Mouse (Mus musculus): ENCODE measurements around the gene Sbno2. TPM values are rescaled to one million over a fixed set of nuclear protein-coding genes. Genes with fewer than 3 reads are reported as not detected.

Gene Sbno2
- total and polyA plus RNA-seq, 2 experiments from 2014 or later, result 6.8 to 24.2 TPM

DNA sequence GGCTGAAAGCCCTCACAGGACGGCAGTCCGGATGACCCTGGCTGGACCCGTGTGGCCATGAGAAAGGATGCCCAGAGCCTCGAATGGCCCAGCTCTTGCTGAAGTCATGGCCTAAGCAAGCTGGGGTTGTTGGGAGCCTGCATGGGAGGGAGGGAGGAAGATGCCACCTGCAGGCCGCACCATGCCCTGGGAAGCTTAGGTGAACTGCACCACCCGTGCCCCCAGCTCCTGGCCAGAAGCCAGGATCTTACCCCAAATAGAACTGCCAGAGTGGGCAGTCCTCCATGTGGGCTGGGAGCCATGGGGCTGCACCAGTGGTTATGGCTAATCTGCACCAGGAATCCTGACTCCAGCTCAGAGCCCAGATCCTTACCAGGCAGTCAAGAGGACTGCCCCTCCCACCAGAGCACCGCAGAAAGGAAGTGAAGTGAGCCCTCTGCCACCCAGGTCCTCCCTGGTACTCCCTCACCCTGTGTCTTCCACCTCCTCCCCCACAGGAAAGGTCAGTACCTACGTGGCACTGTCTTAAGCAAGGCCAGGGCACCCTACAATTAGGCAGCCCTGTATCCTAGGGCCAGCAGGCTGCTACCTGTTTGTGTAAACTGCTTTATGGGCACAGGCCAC is 28.0 kb upstream of the Sbno2 start:
- Histone ChIP-seq H3K4me2 (ENCODE audit: low read depth) (no peak overlapping the region), H3K36me3 (ENCODE audit: insufficient read depth) (peaks cover 73% of the 10 kb centered on the region), H3K27ac (ENCODE audit: low read depth, low read length) (no peak overlapping the region), H3K4me1 (ENCODE audit: insufficient read depth) (peaks cover 9% of the 10 kb centered on the region; the same call in 1 of the 2 replicates), H3K9me3 (ENCODE audit: low read length) (no peaks in the 10 kb centered on the region), H3K4me3 (ENCODE audit: low read depth, low read length) (no peak overlapping the region), H3K27me3 (ENCODE audit: insufficient read depth, low read length) (no peaks in the 10 kb centered on the region), H3K9ac (no peak overlapping the region)
- 61% methylated on average over 8 of the region's 8 CpGs for WGBS
- peak; percentile 23; the same call in 1 of the 2 replicates for TF ChIP-seq CTCF (IDR thresholded peaks at IDR 0.05; ENCODE audit: low read depth)
- DNase-seq (no peak), ATAC-seq (no peak)

GRCm38 (mm10) chr10:80131952-80132350 is 26.6 kb upstream of the Sbno2 start:
- Histone ChIP-seq H3K4me3 (ENCODE audit: low read depth, low read length) (no peak overlapping the region), H3K4me2 (ENCODE audit: low read depth) (peak overlapping the region; percentile 34), H3K27ac (ENCODE audit: low read depth, low read length) (peak overlapping the region; percentile 36; the same call in 1 of the 2 replicates), H3K9me3 (ENCODE audit: low read length) (no peaks in the 10 kb centered on the region), H3K27me3 (ENCODE audit: insufficient read depth, low read length) (no peaks in the 10 kb centered on the region), H3K36me3 (ENCODE audit: insufficient read depth) (peaks cover 87% of the 10 kb centered on the region), H3K4me1 (ENCODE audit: insufficient read depth) (peaks cover 5% of the 10 kb centered on the region; the same call in 1 of the 2 replicates), H3K9ac (peak overlapping the region; percentile 18)
- ATAC-seq (peak; percentile 23), DNase-seq (no peak)
- TF ChIP-seq CTCF (IDR thresholded peaks at IDR 0.05; ENCODE audit: low read depth), result no peak
- 34% methylated on average over 27 of the region's 27 CpGs for WGBS

GRCm38 (mm10) chr10:80131316-80131951 is 26.1 kb upstream of the Sbno2 start:
- 16% methylated on average over 55 of the region's 55 CpGs for WGBS
- Histone ChIP-seq H3K4me3 (ENCODE audit: low read depth, low read length) (no peak overlapping the region), H3K27ac (ENCODE audit: low read depth, low read length) (peak overlapping the region; percentile 36), H3K4me1 (ENCODE audit: insufficient read depth) (no peaks in the 10 kb centered on the region), H3K27me3 (ENCODE audit: insufficient read depth, low read length) (no peaks in the 10 kb centered on the region), H3K4me2 (ENCODE audit: low read depth) (peak overlapping the region; percentile 34), H3K9me3 (ENCODE audit: low read length) (no peaks in the 10 kb centered on the region), H3K9ac (peak overlapping the region; percentile 18), H3K36me3 (ENCODE audit: insufficient read depth) (peaks cover 88% of the 10 kb centered on the region)
- peak; percentile 86 for ATAC-seq
- peak; percentile 47 for TF ChIP-seq CTCF (IDR thresholded peaks at IDR 0.05; ENCODE audit: low read depth)
- DNase-seq, result peak; percentile 88

DNA sequence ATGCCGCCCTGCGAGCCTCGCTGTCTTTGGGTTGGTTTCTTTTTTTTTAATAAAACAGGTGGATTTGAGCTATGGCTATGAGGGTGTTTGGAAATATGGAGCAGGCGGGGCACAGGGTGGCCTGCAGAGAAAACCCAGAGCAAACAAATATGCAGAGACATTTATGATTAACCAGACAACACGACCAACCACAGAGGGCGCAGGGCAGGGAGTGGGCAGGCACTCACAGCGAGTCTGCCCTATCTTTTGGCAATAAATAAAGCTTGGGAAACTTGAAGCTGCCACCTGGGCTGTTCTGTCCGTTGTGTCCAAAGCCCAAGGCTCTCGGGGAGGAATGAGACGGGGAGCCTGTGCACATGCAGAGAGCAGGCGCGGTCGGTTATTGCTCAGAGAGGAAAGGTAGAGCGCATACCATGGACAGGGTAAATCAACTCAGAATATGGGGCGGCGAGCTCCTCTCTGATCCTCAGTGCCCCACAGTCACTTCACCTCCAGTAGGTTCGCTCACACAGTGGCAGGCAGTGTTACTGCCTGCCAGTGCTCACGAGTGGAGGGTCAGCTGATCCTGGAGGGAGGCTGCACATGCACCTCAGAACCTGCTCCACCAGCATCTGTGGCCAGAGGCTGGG is 25.1 kb upstream of the Sbno2 start:
- Histone ChIP-seq H3K9ac (no peak overlapping the region), H3K4me3 (ENCODE audit: low read depth, low read length) (no peak overlapping the region), H3K27me3 (ENCODE audit: insufficient read depth, low read length) (no peaks in the 10 kb centered on the region), H3K27ac (ENCODE audit: low read depth, low read length) (peak overlapping the region; percentile 36; the same call in 1 of the 2 replicates), H3K36me3 (ENCODE audit: insufficient read depth) (peaks cover 92% of the 10 kb centered on the region), H3K4me2 (ENCODE audit: low read depth) (no peak overlapping the region), H3K4me1 (ENCODE audit: insufficient read depth) (no peaks in the 10 kb centered on the region), H3K9me3 (ENCODE audit: low read length) (no peaks in the 10 kb centered on the region)
- DNase-seq (no peak), ATAC-seq (no peak; the same call in 1 of the 2 replicates)
- TF ChIP-seq CTCF (IDR thresholded peaks at IDR 0.05; ENCODE audit: low read depth), result no peak
- 83% methylated on average over 18 of the region's 18 CpGs for WGBS

DNA sequence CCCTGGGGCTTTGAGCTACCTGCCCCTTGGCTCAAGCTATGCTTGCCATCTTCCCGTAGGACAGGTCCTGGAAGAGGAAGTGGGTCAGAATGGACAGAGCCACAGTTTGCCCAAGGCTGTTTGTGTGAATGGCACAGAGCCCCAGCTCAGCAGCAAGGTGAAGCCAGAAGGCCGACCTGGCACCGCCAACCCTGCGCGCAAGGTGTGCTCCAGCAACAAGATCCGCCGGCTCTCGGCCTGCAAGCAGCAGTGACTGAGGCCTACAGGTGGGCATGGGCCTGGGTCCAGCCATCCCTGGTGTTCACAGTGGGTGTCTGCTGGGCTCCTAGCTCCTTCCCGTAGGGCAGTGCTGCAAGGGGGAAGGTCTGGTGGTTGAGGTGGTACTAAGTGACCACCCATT is 24.5 kb upstream of the Sbno2 start:
- Histone ChIP-seq H3K27me3 (ENCODE audit: insufficient read depth, low read length) (no peaks in the 10 kb centered on the region), H3K9ac (no peak overlapping the region), H3K4me2 (ENCODE audit: low read depth) (no peak overlapping the region), H3K9me3 (ENCODE audit: low read length) (no peaks in the 10 kb centered on the region), H3K4me1 (ENCODE audit: insufficient read depth) (no peaks in the 10 kb centered on the region), H3K4me3 (ENCODE audit: low read depth, low read length) (no peak overlapping the region), H3K36me3 (ENCODE audit: insufficient read depth) (peaks cover 92% of the 10 kb centered on the region), H3K27ac (ENCODE audit: low read depth, low read length) (no peak overlapping the region)
- DNase-seq (no peak), ATAC-seq (no peak)
- TF ChIP-seq CTCF (IDR thresholded peaks at IDR 0.05; ENCODE audit: low read depth), result no peak
- 86% methylated on average over 9 of the region's 9 CpGs for WGBS

GRCm38 (mm10) chr10:80127920-80128319 is 22.5 kb upstream of the Sbno2 start:
- Histone ChIP-seq H3K4me1 (ENCODE audit: insufficient read depth) (no peaks in the 10 kb centered on the region), H3K36me3 (ENCODE audit: insufficient read depth) (peaks cover 73% of the 10 kb centered on the region), H3K27me3 (ENCODE audit: insufficient read depth, low read length) (no peaks in the 10 kb centered on the region), H3K27ac (ENCODE audit: low read depth, low read length) (no peak overlapping the region), H3K4me2 (ENCODE audit: low read depth) (no peak overlapping the region), H3K4me3 (ENCODE audit: low read depth, low read length) (no peak overlapping the region), H3K9ac (no peak overlapping the region), H3K9me3 (ENCODE audit: low read length) (no peaks in the 10 kb centered on the region)
- ATAC-seq (no peak), DNase-seq (no peak)
- 94% methylated on average over 8 of the region's 8 CpGs for WGBS
- no peak for TF ChIP-seq CTCF (IDR thresholded peaks at IDR 0.05; ENCODE audit: low read depth)

Measured in forebrain, postnatal 0 days (tissue).